Mouse (Mus musculus): ENCODE measurements around the gene Fzd7.

Fzd7 gene

DNA sequence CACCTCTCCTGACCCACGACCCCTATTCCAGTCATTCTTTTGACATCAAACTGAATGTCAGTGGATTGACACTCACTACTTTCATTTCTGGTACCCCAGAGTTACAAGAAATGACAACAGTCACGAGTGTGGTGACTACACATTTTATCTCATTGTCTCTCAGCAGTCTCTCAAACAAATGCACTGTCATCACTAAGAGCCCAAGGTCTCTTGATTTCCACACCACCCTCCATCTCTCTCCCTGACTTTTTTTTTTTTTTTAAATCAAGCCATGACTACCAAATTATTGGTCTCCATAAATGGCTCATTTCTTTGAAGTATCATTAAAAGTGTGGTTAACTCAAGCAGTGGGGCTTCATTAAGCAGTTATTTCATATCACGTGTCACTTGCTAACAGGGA, 17.1 kb downstream of the Fzd7 start:
- DNase-seq (ENCODE audit: low read depth, low spot score) = no peak

DNA sequence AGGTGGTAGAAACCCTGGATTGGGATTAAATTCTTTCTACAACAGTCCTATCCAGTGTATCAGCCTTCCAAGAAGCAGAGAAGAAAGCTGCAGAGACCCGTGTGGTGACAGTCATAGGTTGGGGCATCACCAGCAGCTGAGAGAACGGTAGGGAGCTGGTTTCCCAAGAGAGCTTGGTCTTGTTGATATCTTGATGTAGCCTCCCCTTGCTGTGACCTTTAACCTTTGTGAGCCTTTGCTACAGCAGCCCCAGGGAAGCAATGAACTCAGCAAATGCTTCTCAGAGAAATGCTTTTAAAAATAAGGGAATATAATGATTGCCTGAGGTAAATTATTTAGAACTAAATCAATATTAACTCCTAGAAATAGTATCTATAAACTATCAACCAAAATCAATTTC, 20.1 kb downstream of the Fzd7 start:
- DNase-seq (ENCODE audit: low read depth, low spot score) = no peak

DNA sequence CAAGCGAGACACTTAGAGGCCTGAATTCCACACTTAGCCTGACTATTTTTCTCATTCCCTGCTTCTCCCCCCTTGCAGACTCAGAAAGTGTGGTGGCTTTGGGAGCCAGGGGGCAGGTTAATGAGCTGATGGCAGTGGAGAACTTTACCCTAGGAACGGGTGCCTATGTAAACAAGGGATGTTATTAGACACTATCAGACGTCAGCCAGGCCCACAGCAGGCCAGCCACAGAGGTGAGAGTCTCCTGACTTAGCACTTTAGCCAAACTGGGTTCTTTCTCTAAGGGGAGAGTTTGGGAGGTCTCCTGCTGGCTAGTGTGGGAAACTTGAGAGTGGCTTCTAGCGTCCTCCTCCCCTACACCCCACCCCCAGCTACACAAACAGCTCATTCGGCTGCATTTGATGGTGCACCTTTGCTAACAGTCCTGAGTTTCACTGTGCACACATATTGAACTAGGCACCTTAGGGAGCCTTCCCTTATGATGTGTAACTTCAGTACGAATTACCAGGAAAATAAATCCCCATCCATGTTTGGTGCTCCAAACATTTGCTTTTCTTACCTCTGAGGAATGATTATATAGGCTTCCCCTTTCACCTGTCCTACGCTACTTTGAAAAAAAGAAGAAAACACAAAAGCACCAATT, 21.6 kb downstream of the Fzd7 start:
- DNase-seq (ENCODE audit: low read depth, low spot score) = no peak

- DNase-seq (ENCODE audit: low read depth, low spot score) = no peak
Measured at GRCm38 (mm10) chr1:59504302-59504700, 22.1 kb downstream of the Fzd7 start.

DNA sequence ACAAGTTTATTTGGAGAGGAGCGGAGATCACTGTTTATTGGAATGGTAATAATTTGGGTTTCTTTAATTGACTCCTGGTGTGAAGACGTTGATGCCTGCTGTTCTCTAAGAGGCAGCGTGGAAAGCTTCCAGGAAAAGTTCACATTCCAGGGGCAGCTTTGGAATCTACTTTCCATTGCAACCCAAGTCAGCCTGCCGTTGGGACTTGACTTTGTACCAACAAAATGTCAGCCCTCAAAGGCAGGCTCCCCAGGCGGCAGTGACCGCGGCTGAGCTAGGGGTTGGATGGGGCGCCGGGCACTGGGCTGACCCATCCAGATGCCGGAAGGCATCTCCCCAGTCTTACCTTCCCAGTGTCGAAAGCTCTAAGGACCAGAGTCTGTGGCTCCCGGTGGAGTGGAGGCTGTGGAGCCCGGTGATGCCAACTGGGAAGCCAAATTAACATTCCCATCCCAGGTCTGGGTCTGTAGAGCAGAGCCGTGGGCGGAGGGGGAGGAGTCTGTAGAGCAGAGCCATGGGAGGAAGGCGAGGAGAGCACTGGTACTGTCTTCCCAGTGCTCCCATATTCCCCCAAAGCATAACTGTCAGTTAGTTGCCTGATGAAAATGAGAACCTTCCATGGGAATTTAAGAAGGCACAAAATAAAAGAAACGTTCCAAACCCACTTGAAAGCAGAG, 26.4 kb downstream of the Fzd7 start:
- DNase-seq (ENCODE audit: low read depth, low spot score) = no peak

- no peak for DNase-seq (ENCODE audit: low read depth, low spot score)
Measured at GRCm38 (mm10) chr1:59511566-59512270, 29.5 kb downstream of the Fzd7 start.

DNA sequence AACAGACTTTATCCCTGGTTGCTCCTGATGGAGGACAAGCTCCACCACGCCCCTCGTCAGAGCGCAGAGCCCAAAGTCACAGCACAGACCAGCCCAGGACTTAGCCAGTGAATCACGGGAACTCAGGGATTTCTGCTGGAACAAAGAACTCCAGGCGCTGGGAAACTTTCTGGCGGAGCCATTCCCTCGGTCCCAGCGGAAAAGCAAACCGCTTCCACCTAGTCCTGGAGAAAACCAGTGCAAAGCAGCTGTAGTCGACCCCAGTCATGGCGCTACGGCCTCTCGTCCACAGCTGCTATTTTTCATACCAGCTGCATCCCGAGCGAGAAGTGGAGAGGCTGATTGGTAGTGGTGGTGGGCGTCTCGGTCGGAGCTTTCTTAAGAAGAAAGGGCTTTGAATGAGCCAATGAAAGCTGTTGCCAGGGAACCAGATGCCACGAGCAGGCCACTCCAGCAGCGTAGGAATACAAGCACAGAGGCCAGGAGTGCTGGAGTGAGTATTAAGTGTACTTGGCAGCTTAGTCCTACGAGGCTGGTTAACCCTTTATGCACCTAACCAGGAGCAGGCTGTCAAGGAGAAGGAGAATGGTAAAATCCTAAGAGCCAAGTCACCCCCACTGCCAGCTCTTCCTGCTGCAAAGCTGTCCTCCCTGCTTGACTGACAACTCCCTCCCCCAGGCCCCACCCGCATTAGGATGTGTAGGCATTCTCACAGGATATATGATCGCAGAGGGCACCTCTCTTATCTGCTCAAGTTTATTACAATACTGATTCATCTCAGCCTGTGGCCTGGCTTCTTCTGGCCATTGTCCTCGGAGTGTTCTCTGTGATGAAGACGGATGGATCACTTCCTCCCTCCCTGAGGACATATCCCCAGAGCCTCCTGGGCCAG, 34.0 kb downstream of the Fzd7 start, which contains the start of gene Gm973:
Gene Gm973 (plus strand): TSS at position 239 of the 892 bp plus-strand sequence.
- peak; percentile 91 for DNase-seq (ENCODE audit: low read depth, low spot score)

DNA sequence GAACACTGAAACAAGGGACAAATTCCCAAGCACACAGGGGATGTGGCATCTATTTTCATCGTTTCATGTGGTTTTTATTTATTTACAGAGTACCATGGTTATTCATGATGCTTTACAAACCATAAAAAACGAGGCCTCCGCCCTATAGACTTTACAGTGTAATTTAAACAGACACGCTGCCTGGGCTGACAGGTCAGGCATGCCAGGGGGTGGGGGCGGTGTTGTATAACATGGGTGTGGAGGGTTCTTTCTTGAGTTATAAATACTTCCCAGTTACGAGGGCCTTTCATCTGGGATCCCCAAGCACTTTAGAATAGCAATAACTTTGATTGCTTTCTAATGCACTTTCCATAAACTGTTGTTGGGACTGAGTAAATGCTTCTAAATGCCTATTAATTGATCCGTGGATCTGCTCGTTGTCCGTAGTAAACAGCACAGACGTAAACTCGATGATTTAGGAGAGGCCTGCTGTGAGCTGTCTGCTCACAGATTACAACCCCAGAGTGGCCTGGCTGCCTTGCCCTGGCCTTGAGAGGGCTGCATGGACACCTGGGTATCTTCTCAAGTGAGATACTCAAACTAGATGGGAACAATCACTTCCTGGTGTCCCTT, 38.1 kb downstream of the Fzd7 start:
- DNase-seq (ENCODE audit: low read depth, low spot score) = peak; percentile 53

GRCm38 (mm10) chr1:59522456-59522855, 40.2 kb downstream of the Fzd7 start:
- no peak for DNase-seq (ENCODE audit: low read depth, low spot score)

GRCm38 (mm10) chr1:59523378-59523958, 41.2 kb downstream of the Fzd7 start:
- DNase-seq (ENCODE audit: low read depth, low spot score) = no peak

GRCm38 (mm10) chr1:59524071-59524470, 41.8 kb downstream of the Fzd7 start:
- DNase-seq (ENCODE audit: low read depth, low spot score) = peak; percentile 33

DNA sequence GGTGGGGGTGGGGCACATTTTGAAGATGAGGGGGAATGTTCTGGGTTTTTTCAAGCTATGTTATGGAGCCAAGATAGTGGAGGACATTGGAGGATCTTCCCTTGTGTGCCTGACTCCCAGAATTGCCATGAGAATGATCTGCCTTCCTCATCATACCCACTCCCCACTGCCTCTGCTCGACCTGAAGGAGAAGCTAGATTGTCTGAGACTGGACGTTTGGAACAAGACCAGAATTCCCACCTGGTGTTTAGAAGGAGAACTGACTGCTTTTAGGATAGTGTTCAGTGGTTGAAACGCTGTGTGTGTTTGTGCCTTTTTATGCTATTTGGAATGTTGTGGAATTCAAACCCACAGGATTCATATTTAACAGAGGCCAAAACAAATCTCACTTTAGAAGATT, 42.5 kb downstream of the Fzd7 start:
- DNase-seq (ENCODE audit: low read depth, low spot score) = no peak

GRCm38 (mm10) chr1:59527219-59527618, 45.0 kb downstream of the Fzd7 start:
- no peak for DNase-seq (ENCODE audit: low read depth, low spot score)

DNA sequence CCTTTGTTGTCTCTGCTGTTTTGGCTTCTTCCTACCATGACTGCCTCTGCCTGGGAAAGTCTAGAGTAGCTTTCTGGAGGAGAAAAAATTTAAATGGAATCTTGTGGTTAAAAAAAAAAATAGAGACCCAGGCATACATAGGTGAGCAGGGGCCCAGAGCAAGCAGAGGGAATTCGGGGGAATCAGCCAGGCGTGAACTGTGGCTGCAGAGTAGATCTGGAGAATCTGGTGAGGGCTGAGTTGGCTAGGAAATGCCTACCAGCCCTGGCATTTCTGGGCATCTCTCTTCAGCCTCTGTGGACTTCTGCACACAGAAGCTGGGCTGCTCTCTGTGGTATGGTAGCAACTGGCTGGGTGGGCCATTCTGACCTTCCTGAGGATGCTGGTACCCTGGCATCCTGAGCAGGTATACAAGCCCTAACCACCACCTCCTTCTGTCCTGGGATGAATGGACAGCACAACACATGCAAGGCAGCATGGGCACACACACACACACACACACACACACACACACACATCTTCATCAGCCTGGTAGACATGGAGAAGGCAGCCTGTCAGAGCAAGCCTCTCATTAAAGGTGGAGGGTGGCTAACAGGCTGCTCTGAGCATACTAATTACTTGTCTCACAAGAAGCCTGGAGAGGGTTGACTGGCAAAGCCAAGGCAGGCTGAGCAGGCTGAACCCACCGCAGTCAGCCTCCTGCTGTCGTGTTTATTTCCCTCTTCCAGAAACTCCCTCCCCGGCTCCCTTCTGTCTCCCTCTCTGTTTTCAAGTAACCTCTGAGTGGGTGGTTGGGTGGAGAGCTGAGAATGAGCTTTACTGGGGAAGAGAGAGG, 53.0 kb downstream of the Fzd7 start:
- DNase-seq (ENCODE audit: low read depth, low spot score) = no peak

Data from mesoderm, embryonic 11.5 days (tissue).